Mouse (Mus musculus) heart, postnatal 4 days (tissue): ENCODE data around the gene Ap1s3. TPM values are rescaled to one million over a fixed set of nuclear protein-coding genes. Genes with fewer than 3 reads are reported as not detected.
"Not testable (repeated sequence)": the region's sequence is repeated elsewhere in the genome, so short reads cannot be mapped to it uniquely, and the experiment has no call there.

Source experiments
- DNase-seq: peaks from one replicate; pipeline ENCODE4 v3.0.0; 2021
- total RNA-seq, 2 experiments: library from RNA; stranded (reverse); gene quantifications; 2 replicates each; pipeline ENCODE4 v1.2.3; 2021

Ap1s3 gene
- total RNA-seq, 2 experiments from 2014 or later = 2.4 to 3.2 TPM

DNA sequence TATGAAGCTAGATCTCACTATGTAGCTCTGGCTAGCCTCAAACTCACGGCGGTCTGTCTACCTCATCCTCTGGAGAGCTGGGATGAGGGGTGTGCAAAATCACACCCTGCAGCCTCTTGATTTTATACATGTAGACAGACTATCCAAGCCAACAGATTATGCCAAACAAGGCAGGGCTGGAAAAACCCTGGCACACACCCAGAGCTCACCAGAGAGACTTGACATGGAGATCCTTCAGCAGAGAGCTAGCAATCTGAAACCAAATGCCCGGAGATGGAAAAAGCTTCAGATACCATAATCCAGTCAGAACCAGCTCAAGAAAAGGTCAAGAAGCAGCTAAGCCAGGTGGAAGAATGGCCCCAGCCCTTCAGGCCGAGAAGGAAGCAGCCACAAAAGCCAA is 6.9 kb downstream of the Ap1s3 start:
- DNase-seq = no peak

DNA sequence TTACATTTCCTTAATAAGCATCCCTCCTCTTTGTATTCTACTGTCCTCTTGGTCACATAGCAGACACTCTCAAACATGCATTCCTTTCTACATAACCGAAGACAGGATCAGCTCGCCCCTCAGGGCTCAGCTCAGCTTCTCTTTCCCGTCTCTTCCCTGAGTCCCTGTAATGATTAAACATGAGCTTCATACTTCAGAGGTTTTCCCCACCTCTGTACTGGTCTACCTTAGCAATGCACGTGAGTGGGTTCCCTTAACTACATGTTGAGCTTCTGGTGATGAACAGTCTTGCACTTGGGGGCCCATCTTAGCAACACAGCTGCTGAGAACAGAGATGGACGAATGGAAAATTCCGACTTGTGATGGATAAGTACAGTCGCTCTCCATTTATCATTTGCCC is 12.2 kb downstream of the Ap1s3 start:
- DNase-seq = no peak

DNA sequence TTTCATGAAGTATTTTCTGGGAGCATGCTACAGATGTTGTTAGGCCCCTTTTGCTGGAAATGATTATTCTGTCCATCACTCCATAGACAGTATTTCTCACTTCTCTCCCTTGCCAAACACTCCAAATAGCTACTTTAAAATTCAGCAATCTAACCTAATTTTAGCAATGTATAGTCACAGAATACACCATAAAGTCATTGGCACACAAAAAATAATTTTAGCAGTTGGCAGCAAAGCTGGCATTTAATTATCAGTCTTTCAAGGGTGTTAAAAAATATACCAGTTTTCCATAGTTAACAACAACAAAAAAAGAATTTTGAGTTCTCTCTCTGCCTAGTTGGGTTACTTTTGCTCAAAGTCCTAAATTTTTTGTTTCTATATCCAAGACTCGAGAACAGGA is 14.4 kb downstream of the Ap1s3 start:
- no peak for DNase-seq

DNA sequence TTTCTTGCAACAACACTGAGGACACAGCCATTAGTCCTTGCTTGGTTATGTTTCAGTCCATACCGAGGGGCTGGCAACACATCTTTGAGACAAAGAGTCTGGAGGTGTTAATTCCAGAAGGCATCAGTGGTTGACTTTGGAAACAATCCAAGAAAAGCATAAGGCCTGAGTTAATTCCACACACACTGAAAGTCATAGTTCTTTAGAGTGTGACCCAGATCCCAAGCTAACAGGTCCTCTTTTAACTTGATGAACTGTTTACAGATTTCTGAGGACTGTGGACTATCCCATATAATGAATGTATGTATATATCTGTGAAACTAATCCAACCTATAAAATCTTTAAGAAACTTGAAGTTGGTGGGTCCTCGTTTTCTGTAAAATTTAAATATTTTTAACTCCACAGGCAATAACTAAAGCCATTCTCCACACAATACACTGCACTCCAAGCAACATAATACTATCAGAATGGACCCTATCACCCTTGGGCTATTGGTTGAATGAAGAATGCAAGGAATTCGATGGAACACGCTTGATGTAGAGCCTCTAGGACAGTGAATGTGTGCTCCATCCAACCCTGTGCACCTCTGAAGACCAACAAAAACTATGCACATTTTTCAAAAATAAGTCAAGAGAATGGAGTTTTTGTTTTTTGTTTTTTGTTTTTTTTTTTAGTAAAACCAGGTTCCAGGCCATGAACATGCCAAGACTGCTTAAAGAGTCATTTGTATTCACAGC is 15.8 kb downstream of the Ap1s3 start:
- no peak for DNase-seq

DNA sequence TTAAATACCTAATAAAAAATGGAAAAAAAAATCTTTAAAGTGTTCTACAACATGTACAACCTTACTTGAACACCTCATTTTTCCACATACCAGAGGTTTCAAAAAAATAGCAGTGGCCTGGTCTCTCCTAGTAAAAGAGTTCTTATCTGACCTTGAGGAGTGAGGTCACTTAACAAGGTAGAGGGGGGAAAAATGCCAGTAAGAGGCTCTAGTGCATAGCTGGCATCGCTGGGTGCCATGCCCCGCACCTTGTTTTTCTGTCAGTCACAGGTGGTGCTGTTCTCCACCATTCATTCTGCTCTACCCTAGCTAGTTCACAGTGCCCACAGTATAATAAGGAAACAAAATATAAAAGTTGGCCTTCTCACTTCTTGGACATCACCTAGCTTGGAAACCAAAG is 16.8 kb downstream of the Ap1s3 start:
- DNase-seq = no peak

DNA sequence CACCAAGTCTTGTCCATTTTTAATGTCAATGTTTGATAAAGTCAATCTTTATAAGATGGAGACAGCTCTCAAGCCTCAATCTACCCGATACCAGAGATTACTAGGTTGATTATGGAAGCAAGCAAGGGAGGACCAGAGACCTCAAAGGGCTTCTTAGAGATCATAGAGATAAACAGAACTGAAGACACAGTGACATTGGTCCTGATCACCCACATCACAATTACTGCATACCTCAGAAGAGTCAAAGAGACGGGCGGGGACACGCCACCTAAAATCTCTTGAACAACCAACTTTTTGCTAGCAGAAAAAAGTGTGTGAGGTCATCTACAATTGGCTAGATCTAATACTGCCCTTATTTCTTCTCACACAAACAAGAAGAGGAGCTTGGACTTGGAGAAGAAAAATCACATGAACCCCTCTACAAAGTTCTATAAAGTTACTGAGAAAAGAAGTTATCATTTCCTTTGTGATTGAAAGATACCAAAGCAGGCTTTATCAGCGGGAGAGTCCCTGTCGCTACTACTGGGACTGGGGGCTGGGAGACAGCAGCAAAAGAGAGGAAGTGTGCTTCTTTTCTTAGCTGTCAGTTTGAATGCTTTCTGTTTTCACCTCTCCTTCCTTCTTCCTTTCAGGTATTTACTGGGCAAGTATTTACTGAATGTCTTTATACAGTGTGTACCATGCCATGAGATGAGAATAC is 28.2 kb downstream of the Ap1s3 start:
- DNase-seq = no peak

DNA sequence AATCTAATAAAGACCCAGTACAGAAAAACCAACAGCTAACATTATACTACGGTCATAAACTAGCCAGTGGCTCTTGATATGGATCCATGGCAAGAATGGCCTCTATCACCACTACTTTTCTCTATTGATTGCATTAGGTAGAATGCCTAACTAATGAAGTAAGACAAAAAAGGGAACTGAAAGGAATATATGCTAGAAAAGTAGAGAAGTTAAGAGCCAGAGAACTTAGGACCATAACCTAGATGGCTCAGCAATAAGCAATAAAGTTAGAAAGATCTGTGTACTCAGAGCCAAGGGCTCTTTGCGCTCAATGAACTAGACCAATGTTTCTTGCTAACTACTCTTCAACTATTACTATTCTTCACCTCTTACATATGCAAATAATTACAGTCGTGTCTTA is 29.1 kb downstream of the Ap1s3 start:
- no peak for DNase-seq

DNA sequence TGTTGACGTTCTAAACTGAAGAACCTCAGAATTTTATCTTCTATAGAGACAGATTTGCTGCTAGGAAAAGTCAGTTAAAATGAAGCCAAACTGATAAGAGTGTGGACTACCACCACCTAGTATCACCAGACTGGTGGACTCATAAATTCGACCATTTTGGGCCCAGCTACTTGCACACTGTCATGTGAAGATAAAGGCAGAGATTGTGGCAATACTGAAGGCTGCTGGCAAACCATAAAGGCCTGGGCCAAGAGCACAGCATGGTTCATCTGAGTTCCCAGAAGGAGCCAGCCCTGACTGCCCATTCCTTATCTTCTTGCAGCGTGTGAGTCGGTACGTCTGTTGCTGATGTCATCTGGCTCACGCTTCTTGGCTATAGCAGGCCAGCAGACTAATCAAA is 30.4 kb downstream of the Ap1s3 start:
- no peak for DNase-seq

DNA sequence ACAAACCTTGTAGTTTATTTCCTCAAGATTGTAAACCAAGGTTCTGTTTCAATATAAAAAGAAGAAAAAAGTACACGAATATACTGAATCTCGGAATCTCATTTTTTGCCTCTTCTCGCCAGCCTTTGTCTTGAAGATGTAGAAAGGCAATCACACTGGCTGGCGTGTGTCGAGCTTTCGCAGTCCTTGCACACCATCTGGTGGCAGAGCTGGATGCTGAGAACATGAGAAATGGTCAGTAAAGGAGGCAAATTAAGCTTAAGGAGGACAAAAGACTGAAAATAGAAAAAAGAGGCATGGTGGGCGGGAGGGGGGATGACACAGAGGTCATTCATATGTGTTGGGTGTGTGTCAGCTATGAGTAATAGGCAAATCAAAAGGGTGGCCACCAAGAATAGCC is 31.6 kb downstream of the Ap1s3 start:
- peak; percentile 73 for DNase-seq

DNA sequence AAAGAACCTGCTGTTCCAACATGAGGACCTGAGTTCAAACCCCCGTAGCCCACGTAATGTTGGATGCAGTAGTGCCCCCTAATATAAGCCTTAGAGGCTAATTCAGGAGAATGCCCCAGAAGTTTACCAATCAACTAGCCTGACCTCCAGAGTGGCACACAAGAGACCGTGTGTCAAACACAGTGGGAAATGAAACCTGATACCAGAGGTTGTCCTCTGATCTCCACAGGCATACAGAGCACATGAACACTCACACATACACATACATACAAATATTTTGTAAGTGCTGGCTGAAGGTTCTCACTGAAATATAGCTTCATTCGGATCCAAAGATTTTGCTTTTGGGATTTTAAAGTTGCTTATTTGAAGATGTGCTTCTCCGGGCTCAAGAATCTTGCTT is 32.1 kb downstream of the Ap1s3 start:
- no peak for DNase-seq

DNA sequence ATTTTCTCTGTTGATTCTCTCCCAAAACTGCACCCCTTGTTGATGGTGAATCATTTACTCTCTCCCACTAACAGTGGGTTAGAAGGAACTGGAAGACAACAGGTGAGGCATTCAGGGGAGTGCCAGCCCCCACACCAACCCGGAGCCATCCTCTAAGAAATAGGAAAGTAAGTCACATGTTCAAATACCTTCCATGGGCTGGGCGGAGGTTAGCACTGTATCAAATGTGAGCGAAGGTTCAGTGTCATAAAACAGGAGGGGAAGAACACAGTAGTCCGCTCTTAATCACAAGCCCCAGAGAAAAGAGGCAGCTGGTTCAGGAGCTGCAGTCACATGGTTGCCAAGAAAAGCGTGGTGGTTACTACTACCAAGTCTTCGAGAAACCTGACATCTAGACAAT is 32.7 kb downstream of the Ap1s3 start:
- DNase-seq = no peak

DNA sequence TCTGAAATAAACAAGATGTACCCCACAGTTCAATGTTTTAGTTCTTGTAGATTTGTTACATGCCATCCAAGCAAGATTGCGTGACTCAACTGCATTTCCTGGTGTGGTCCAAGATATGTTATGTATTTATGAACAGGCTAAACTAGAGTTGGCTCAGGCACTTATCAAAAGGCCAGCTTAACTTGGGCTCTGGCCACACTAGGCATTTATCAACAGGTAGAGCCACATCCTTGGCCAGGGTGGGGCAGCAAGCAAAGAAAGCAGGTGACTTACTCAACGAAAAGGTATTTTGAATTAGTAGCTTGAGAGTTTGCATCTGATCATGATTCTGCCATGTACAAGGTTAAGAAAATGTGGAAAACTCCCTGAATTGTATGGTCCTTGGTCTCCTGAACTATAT is 34.0 kb downstream of the Ap1s3 start:
- DNase-seq = no peak

DNA sequence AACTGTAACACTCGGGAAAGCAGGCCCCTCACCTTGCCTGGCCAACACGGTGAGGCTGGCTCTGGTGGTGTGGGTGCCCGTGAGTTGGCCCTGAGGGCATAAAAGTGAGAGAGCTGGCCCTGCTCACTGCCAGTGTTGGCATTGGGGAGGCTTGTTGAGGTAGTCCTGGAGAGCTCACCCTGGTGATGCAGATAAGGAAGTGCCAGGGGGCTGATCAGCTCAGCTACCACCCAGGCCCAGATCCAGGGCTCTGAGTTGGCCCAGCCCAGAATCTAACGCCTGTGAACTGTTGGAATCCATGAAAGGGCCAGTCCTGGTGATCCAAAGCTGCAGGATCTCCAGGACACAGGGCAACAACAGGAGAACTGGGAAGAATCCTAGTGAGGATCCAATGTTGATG is 40.3 kb downstream of the Ap1s3 start:
- DNase-seq = peak; percentile 19

DNA sequence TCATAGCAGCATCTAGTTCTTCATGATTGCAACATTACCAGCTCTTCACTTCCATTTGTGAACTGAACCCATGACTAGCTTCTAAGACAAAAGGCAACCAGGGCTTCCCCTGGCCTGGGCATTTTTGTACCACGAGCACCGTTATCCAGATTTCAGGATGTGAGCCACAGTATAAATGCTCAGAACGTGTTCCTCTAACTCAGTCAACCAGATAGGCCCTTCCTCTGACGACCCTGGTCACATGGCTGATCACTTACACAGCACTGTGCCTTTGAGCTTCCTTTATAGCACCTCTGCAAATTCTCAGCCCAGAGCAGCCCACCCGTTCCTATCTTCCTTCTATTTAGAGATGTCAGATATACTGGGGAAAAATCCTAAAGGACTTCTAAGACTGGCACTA is 42.0 kb downstream of the Ap1s3 start:
- DNase-seq = no peak

DNA sequence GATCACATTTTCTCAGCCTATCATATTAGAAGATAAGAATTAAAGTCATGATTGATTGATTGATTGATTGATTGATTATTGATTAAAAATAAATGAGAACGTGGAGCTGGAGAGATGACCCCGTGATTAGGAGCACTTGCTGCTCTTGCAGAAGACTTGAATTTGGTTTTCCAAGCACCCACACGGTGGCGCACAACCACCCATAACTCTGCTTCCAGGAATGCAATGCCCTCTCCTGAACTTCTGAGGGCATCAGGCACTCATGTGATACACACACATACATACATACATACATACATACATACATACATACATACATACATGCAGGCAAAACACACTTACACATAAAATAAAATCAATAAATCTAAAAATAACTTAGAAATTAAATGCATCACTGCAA is 45.6 kb downstream of the Ap1s3 start:
- peak; percentile 9 for DNase-seq

DNA sequence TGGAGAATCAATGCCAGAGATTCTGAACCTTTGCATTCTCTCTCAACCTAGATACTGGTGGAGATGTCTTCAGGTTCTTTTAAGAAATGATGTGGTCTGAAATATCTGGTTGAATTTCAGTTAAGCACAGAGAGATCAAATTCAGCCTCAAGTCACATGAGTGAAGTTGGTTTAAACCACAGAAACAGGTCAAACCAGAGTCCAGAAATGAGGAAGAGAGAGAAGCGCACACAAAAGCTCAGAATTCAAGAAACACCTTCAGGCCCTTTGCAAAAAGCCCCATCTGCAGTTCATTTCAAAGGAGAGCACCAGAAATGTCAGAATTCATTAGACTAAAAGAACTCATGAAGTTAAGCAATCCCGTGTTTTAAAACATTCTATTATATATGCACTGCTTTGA is 52.3 kb downstream of the Ap1s3 start:
- no peak for DNase-seq

DNA sequence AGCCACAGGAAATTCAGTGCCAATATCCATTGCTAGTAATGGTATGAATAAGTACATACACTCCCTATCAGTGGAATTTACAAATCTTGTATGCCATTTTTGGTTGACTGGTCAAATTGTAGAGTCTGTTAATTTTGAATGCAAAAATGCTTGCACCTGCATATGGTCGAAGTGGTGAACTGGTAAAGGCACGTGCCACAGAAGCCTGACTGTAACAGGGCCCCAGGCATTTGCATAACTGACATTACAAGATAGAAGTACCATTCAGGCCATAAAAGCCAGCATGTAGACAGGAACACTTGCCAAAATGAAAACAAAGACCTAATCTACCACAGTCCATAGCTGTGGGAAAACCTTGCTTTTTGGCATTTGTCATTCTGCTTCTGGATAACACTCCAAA is 55.3 kb downstream of the Ap1s3 start:
- DNase-seq = no peak

DNA sequence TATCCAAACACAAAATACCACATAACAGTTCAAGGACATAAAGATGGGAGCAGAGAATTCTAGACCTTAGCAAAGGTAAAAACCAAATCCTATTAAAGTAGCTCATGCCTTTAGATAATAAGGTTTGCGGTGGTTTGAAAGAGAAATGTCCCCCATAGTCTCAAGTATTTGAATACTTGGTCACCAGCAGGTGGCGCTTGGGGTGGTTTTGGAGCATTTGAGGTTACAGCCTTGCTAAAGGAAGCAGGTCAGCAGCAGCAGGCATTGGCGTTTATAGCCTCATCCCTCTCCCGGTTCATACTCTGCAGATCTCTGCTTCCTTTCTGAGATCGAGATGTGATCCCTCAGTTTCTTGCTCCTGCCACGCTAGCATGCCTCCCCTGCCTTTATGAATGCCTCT is 57.3 kb downstream of the Ap1s3 start:
- no peak for DNase-seq

DNA sequence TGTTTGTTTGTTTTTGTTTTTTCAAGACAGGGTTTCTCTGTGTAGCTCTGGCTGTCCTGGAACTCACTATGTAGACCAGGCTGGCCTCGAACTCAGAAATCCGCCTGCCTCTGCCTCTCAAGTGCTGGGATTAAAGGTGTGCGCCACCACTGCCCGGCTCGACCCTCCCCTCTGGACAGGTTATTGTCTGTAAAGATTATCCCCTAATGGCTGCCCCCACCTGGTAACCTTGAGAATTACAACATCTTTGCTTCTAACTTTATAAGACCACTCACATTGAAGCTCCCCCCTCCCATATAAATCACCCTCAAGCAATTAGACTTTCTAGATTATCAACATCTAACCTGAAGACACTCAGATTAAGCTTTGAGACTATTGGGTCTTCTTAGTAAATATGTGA is 60.5 kb downstream of the Ap1s3 start:
- not testable (repeated sequence) for DNase-seq

DNA sequence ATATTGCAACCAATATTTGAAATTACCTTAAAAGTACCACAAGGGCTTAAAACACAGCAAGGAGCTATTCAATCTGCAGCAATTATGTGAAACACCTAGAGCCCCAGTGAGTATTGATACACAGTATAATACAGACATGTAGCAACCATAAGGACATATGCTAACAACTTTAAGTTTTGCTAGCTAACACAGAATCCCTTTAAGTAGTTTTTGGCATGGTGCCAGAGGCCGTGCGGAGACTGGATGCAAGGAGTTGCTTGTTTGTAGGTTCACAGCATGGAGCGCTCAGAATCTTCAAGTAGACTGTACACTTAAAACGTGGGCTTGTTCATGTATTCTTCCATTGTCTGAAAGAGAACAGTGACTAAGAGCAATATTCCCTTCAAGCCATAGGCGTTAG is 62.9 kb downstream of the Ap1s3 start:
- not testable (repeated sequence) for DNase-seq

DNA sequence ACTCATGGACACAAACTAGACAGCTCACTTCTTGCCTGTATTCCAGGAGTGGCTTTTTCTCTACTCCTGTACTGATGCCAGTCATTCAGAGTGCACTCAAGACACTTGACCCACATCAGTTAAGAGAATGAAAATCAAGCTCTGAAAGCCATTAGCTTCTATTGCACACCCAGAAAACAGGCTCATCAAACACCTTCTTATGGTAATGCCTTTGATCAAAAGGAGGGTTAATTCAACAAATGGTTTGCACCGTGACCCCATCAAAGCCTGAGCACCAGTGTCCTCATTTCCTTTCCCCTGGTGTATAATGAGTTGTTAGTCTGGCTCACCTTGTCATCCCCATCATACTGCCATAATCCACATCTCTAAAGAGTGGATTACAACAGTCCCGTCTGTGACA is 69.3 kb downstream of the Ap1s3 start:
- DNase-seq = no peak

DNA sequence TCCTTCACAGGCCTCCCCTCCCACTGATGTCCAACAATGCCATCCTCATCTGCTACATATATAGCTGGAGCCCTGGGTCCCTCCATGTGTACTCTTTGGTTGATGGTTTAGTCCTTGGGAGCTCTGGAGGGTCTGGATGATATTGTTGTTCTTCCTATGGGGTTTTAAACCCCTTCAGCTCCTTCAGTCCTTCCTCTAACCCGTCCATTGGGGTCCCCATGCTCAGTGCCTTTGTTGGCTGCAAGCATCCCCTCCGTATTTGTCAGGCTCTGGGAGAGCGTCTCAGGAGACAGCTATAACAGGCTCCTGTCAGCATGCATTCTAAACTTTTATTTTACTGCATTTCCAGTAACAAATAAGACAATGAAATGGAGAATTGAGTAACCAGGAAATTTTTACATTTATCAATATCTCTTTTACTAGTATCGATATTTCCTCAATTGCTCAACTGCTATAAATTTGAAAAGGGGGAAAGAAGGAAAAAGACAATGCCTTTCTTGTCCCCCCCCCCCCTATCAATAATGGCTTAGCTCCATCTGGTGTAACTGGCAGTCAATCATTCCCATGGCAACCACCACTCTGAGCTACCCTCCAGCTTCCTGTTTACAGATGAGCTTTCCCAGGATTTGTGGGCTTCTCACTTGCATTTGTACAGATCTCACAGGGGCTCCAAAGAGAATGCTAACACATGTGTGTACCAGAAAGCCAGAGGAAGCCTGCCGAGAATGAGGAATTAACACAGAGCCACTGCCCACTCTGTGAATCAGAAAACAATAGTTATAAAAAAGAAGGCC is 73.2 kb downstream of the Ap1s3 start:
- DNase-seq = no peak

DNA sequence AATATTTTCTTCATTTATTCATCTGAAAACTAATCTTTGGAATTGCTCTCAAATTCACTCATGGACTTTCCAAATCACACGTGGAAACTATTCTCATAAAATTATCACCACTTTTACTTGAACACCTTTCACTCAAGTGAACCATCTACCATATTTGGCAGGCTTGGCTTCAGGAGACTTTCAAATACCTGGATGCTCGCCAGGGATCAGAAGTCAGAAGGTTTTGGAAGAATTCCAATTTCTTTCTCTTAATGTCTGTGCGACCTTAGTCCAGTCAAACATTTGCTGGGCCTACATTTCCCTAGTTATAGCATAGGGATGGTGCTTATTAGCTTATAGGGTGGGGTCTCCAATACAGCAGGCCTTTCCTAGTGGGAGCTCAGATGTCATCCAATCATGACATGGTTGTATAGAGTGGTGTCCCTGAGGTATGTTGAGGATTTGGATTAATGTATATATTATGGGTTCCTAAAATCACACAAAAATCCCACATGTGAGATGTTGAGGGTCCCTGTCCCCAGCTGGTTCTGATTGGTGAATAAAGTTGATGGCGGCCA is 79.0 kb downstream of the Ap1s3 start:
- DNase-seq = no peak
